Mouse (Mus musculus): ENCODE results near the gene Lag3. TPM values are rescaled to one million over a fixed set of nuclear protein-coding genes. Genes with fewer than 3 reads are reported as not detected.
A peak's percentile ranks its signal among the peaks of the same experiment; 100 is the strongest.

The Lag3 gene
- total RNA-seq, 2 experiments from 2014 or later, result 0.08 to 0.81 TPM

- ATAC-seq (replicated peaks; ENCODE audit: poor library complexity), result no peak
Measured at GRCm38 (mm10) chr6:124920318-124921085, 9.0 kb upstream of the Lag3 start.

DNA sequence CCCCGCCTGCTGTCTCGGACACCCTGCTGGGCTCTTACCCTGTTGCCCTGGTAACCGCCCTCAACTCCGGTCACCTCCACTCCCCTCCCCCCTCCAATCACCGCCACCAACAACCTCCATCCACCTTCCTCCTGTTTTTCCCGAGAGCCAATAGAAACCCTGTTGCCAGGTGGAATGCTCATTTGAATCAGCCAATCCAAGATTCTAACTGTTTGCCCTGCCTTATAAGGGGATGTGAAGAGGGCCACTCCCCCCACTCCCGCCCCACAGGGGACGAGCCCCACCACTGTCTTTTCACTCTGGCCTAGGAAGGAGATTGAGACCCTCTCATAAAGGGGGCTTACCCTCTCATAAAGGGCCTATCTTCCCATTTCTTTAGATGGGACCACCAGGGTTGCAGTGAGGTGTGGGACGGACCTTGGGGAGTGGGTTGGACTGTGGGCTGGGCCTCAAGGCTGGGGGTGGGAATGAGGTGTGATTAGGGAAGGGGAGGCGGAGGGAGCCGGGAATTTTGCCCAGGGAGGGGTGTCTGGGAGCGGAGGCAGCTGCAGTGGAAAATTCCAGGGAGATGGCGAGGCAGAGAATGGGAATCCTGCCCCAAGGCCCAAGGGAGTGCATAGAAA is 8.3 kb upstream of the Lag3 start, which contains the start of gene Ptms:
Gene Ptms (minus strand): TSS at position 409 of the 623 bp plus-strand sequence.
- peak; percentile 42 for ATAC-seq (replicated peaks; ENCODE audit: poor library complexity)

DNA sequence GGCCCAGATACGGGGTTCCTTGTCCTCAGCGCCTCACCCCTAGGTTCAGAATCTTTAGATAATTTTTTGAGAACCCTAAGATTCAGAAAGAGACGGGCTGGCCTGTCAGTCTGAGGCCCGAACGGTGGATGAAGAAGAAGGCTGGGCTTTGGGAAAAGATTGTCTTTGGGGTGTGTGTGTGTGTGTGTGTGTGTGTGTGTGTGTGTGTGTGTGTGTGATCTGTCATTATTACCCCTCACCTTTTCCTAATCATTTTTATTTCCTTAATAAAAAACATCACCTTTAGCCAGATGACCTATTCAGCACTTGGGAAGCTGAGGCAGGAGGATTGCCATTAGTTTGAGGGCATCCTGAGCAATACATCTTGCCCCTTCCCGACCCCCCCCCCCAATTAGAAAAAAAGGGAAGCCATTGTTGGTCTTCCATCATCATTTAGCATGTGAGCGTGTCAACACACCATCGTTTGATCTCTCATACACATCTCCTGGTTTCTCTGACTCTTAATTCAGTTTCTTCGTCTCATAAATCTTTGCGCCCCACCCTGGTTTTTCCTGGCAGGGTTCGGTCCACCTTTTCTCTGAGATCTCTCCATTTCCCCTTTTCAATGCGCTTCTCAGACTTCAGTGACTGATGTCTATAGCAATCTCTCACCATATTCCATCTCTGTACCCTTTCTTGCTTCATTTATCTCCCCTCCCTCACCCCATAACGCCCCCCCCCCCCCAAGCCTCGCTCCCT is 7.6 kb upstream of the Lag3 start:
- no peak for ATAC-seq (replicated peaks; ENCODE audit: poor library complexity)

DNA sequence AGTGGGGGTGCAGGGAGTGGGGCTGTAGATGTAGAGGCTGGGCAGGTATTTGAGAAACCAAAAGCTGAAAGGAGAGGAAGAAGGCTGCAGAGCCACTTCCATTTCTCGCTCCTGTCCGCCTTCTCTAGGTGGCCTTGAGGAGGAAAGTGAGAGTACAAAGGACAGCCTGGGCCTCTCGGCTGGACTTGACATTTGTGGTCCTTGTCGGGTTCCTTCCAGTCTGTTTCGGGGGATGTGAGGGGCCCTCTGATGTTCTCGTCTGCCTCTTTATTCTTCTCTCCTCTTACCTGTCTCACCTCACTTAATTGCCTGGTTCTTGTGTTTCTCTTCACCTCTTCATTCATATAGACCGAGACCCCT is 6.8 kb upstream of the Lag3 start:
- ATAC-seq (replicated peaks; ENCODE audit: poor library complexity), result no peak

DNA sequence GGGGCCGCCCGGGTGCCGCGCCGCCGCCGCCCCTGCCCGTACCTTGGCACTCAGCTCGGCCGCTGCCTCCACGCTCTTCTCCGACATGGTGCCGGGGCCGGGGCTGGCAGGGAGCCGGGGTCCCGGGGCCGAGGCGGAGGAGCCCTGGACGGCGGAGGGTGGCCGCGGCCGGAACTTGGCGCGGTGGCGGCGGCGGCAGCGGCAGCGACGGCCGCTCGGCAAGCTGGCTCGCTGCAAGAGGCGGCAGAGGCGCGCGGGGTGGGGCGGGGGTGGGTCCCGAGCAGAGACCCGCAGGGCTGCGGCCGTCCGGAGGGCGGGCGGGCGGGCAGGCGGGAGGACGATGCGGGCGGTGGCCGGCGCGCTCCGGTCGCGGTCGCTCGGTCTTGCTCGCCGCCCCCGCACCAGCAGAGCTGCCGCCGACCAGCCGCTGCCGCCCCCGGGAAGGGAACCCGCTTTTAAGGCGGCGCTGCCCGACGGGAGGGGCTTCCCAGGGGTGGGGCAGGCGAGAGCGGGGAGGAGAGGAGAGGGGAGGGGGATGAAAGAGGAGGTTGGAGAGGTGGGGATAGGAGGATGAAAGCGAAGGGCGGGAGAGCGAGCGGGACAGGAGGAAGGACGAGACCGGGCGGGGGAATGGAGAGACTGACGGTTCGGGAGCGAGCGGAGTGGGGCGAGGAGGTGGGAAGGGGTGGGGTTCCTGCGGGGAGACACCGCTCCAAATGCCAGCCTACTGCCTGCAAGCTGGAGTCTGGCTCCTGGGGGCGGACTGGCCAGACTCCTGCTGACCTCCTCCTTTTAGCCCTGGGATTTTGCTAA is 6.2 kb upstream of the Lag3 start:
- ATAC-seq (replicated peaks; ENCODE audit: poor library complexity), result peak; percentile 13; the same call in 1 of the 2 replicates

- peak; percentile 76 for ATAC-seq (replicated peaks; ENCODE audit: poor library complexity)
Measured at GRCm38 (mm10) chr6:124916695-124917517, 5.4 kb upstream of the Lag3 start.

- ATAC-seq (replicated peaks; ENCODE audit: poor library complexity), result no peak
Measured at GRCm38 (mm10) chr6:124915942-124916694, 4.6 kb upstream of the Lag3 start.

GRCm38 (mm10) chr6:124915160-124915941 is 3.8 kb upstream of the Lag3 start:
- ATAC-seq (replicated peaks; ENCODE audit: poor library complexity), result no peak

DNA sequence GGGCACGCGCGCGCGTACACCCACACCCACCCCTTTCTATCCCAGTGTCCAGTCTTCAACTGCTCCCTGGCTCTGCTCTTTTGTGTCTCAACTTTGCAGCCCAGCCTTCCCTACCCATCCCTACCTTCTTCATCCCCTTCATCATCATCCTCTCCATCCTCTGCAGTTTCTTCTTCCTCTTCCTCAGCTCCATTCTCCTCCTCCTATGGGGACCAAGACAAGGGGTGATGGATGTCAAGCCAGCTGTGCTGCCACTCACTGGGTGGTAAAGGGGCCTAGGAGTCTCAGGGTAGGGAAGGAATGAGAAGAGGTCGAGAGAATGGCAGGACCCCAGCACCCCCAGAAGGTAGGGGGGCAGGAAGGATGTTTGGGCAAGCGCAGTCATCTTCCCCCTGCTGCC is 3.0 kb upstream of the Lag3 start:
- ATAC-seq (replicated peaks; ENCODE audit: poor library complexity), result no peak

DNA sequence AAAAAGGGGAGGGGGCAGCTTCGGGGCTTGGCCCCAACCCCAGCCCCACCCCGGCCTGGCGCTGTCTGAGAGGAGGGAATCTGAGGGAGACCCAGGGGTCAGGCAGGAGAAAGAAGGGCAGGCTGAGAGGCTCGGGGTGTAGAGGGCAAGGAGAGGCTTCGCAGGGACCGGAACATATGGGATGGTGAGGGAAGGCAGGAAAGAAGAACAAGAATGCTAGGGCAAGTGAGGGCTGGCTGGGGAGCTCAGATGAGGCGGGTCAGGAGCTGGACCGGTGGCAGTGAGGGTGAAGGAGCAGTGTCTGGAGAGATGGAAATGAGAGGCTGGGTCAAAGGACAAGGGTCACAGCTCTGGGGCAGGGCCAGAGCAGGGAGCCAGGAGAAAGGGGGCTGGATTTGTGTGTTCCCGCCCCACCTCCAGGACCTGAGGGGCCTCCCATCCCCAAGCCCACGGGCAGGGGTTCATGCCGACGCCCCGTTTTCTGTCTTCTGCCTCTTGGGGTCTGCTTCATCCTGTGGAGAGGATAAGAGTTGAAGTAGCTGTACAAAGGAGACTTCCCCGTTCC is 2.3 kb upstream of the Lag3 start:
- no peak for ATAC-seq (replicated peaks; ENCODE audit: poor library complexity)

GRCm38 (mm10) chr6:124913214-124913613 is 1.7 kb upstream of the Lag3 start:
- ATAC-seq (replicated peaks; ENCODE audit: poor library complexity), result peak; percentile 30

DNA sequence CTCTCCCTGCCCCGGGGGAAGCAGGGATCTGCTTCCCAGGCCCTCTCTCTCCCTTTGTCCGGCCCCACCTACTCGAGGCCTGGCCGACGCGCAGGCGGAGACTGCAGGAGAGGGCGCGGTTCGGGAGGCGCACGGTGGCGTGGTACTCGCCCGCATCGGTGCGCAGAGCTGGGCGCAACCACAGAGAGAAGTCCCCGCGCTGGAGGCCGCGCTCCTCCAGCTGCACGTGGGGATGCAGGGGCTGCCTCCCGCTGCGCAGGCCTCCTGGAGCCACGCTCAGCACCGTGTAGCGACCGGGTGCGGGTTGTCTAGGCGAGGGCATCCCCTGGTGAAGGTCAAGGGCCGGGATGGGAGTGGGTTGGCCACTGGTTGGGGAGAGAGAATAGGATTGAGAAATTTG is 1.5 kb downstream of the Lag3 start:
- ATAC-seq (replicated peaks; ENCODE audit: poor library complexity), result peak; percentile 45

GRCm38 (mm10) chr6:124907767-124908166 is 3.7 kb downstream of the Lag3 start:
- no peak for ATAC-seq (replicated peaks; ENCODE audit: poor library complexity)

- ATAC-seq (replicated peaks; ENCODE audit: poor library complexity), result no peak
Measured at GRCm38 (mm10) chr6:124904991-124905860, 6.3 kb downstream of the Lag3 start.

- peak; percentile 78 for ATAC-seq (replicated peaks; ENCODE audit: poor library complexity)
Measured at GRCm38 (mm10) chr6:124904161-124904981, 7.1 kb downstream of the Lag3 start.

- peak; percentile 93 for ATAC-seq (replicated peaks; ENCODE audit: poor library complexity)
Measured at GRCm38 (mm10) chr6:124903580-124904151, 7.8 kb downstream of the Lag3 start.

All from megakaryocyte progenitor cell, adult 5-6 weeks (primary cell).